Comparison of ENCODE assay signal across 8 mouse cellular contexts in the genomic region with DNA sequence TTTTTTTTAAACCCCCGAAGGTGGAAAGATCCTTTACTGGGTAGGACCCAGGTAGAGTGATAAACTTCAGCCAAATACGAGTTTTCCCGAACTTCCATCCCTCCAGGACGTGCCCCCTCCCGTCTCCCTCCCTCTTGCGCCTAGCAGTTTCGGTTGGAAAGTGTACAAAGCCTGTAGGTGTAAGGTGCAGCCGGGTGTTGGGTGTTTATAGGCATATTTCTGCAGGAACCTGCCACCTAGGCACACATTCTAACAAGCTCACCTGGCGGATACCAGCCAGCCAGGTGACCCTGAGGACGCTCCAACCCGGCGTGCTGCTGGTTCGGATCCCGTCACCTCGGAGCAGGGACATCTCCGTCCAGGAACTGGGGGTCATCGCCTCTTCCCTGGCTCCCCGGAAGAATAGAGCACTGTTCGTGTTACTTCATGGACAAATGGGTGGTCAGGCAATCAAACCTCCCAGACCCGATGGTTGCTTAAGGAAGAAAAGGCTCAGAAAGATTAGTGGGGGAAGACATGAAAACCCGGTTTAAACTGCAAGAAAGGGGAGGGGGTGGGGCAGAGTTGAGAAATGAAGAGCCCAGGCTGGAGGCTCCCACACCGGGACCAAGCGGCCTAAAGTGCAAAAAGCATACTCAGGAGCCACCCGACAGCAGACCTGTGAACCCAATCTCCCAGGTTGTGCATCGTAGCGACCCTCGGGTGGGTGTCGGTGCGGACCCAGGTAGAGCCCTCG. TPM values are rescaled to one million over a fixed set of nuclear protein-coding genes. Genes with fewer than 3 reads are reported as not detected.
A peak's percentile ranks its signal among the peaks of the same experiment; 100 is the strongest.
DNase-seq lines count a peak whose midpoint lies in the region; ATAC-seq and TF ChIP-seq lines count a peak whose summit lies in the region.

No protein-coding gene starts in this region.

- no peak overlapping the region for H3K9ac ChIP-seq in hindbrain, embryonic 11.5 days (ENCODE audit: low read depth, low read length)
- H3K9ac ChIP-seq in lung, embryonic 16.5 days (ENCODE audit: low read length), result peak overlapping the region; percentile 67

- peak overlapping the region; percentile 61 for H3K4me3 ChIP-seq in lung, adult 2 months (replicated peaks; ENCODE audit: extremely low read depth, low read depth, low read length)
- peak overlapping the region; percentile 66 for H3K4me3 ChIP-seq in brown adipose tissue, adult 24 weeks (ENCODE audit: insufficient read depth, low read depth, low read length)
- peak overlapping the region; percentile 28 for H3K4me3 ChIP-seq in hindbrain, embryonic 11.5 days (ENCODE audit: low read depth, low read length)
- peak overlapping the region; percentile 81 for H3K4me3 ChIP-seq in lung, embryonic 16.5 days (ENCODE audit: low read length)

- WGBS in lung, adult 2 months, result 3% methylated on average over 30 of the region's 30 CpGs
- under 1% methylated on average over 30 of the region's 30 CpGs for WGBS in hindbrain, embryonic 11.5 days
- under 1% methylated on average over 30 of the region's 30 CpGs for WGBS in lung, embryonic 16.5 days

- no peaks in the 10 kb centered on the region for H3K36me3 ChIP-seq in hindbrain, embryonic 11.5 days (ENCODE audit: control insufficient read depth, insufficient read depth, low read length)
- H3K36me3 ChIP-seq in lung, embryonic 16.5 days (ENCODE audit: control insufficient read depth, insufficient read depth, low read length), result no peaks in the 10 kb centered on the region

- no peak for TF ChIP-seq POLR2A in lung, adult 2 months (IDR thresholded peaks at IDR 0.05; ENCODE audit: borderline replicate concordance, extremely low read depth, low read depth, low read length)

- ATAC-seq in hindbrain, embryonic 11.5 days (ENCODE audit: low FRiP score), result no peak
- ATAC-seq in lung, embryonic 16.5 days (ENCODE audit: low read depth), result no peak

- peak; percentile 31 for DNase-seq in lung, adult 2 months
- no peak for DNase-seq in lung, adult 18-20 months
- DNase-seq in hindbrain, embryonic 11.5 days (ENCODE audit: low spot score), result peak; percentile 57
- no peak for DNase-seq in c-Kit-positive CD71-positive TER-119-positive erythroid progenitor cells, embryonic 14.5 days (ENCODE audit: low spot score)
- DNase-seq in left cerebral cortex, adult 18-20 months (ENCODE audit: low spot score in 2 of 2), result no peak
- DNase-seq in spleen, postnatal 36 days (ENCODE audit: low spot score in 2 of 2), result no peak

- peak overlapping the region; percentile 76 for H3K27ac ChIP-seq in brown adipose tissue, adult 24 weeks (replicated peaks; ENCODE audit: low read depth, low read length)
- no peak overlapping the region for H3K27ac ChIP-seq in hindbrain, embryonic 11.5 days (ENCODE audit: low read depth, low read length)
- H3K27ac ChIP-seq in lung, embryonic 16.5 days (ENCODE audit: low read length), result peak overlapping the region; percentile 93

- peaks cover 19% of the 10 kb centered on the region for H3K4me1 ChIP-seq in lung, adult 2 months (ENCODE audit: control insufficient read depth, insufficient read depth, low read length)
- peaks cover 2% of the 10 kb centered on the region; the same call in 1 of the 2 replicates for H3K4me1 ChIP-seq in brown adipose tissue, adult 24 weeks (ENCODE audit: control insufficient read depth, insufficient read depth, insufficient read length, low read length)
- H3K4me1 ChIP-seq in hindbrain, embryonic 11.5 days (replicated peaks; ENCODE audit: control insufficient read depth, insufficient read depth, low read length), result peaks cover 13% of the 10 kb centered on the region
- H3K4me1 ChIP-seq in lung, embryonic 16.5 days (replicated peaks; ENCODE audit: control insufficient read depth, insufficient read depth, low read length), result peaks cover 33% of the 10 kb centered on the region

- peaks cover 41% of the 10 kb centered on the region for H3K27me3 ChIP-seq in hindbrain, embryonic 11.5 days (ENCODE audit: control insufficient read depth, insufficient read depth, low read length)
- H3K27me3 ChIP-seq in lung, embryonic 16.5 days (ENCODE audit: control insufficient read depth, insufficient read depth, low read depth, low read length), result peaks cover 9% of the 10 kb centered on the region

- no peak for TF ChIP-seq CTCF in lung, adult 2 months (IDR thresholded peaks at IDR 0.05; ENCODE audit: insufficient read depth, low read length)

- H3K4me2 ChIP-seq in hindbrain, embryonic 11.5 days (replicated peaks; ENCODE audit: low read depth, low read length), result peak overlapping the region; percentile 90
- peak overlapping the region; percentile 61 for H3K4me2 ChIP-seq in lung, embryonic 16.5 days (ENCODE audit: low read depth, low read length)

- no peaks in the 10 kb centered on the region for H3K9me3 ChIP-seq in hindbrain, embryonic 11.5 days (ENCODE audit: control insufficient read depth, low read length)
- H3K9me3 ChIP-seq in lung, embryonic 16.5 days (ENCODE audit: control insufficient read depth, low read length), result no peaks in the 10 kb centered on the region

RNA-seq across cellular contexts. Expression of a gene that starts 2.1 kb away (rescaled TPM):
- 47.8 and 51.0 TPM in 2 replicates for polyA plus RNA-seq in lung, adult 2 months (2012; rRNA removed)
- polyA plus RNA-seq in brown adipose tissue, adult 24 weeks (2012; ENCODE audit: insufficient read depth, insufficient read length, missing spikeins), result 12.2 and 44.0 TPM in 2 replicates
- 1,153 and 1,300 TPM in 2 replicates for polyA plus RNA-seq in hindbrain, embryonic 11.5 days (2014; fragmentation: Nextera tagmentation; extraction: Ambion mirVana)
- 458 and 500 TPM in 2 replicates for polyA plus RNA-seq in lung, embryonic 16.5 days (2015; fragmentation: Nextera tagmentation; extraction: Ambion mirVana)
- total RNA-seq in left cerebral cortex, adult 18-20 months (2021), result 10 to 100 TPM; 79.9 to 83.3 TPM

RNA-seq across cellular contexts. Expression of a gene that starts 44.8 kb away (rescaled TPM):
- polyA plus RNA-seq in lung, adult 2 months (2012; rRNA removed), result 2.7 and 4.1 TPM in 2 replicates
- 12.9 and 14.6 TPM in 2 replicates for polyA plus RNA-seq in brown adipose tissue, adult 24 weeks (2012; ENCODE audit: insufficient read depth, insufficient read length, missing spikeins)
- polyA plus RNA-seq in hindbrain, embryonic 11.5 days (2014; fragmentation: Nextera tagmentation; extraction: Ambion mirVana), result 5.8 and 6.4 TPM in 2 replicates
- 2.5 and 2.8 TPM in 2 replicates for polyA plus RNA-seq in lung, embryonic 16.5 days (2015; fragmentation: Nextera tagmentation; extraction: Ambion mirVana)
- total RNA-seq in left cerebral cortex, adult 18-20 months (2021), result 10 to 100 TPM; 24.9 to 29.8 TPM

Comparison
In these comparisons a context has a peak if more than half of its experiments do, and no peak if none do; other contexts are left out.
1. DNase-seq: peak in lung, adult 2 months (single experiment) and hindbrain, embryonic 11.5 days (single experiment); none in lung, adult 18-20 months (0 of 2), c-Kit-positive CD71-positive TER-119-positive erythroid progenitor cells, embryonic 14.5 days (single experiment), left cerebral cortex, adult 18-20 months (0 of 2) and spleen, postnatal 36 days (0 of 2).
2. H3K4me3 ChIP-seq: peak in every context shown above with its lines; median percentile 81 in lung, embryonic 16.5 days; 66 in brown adipose tissue, adult 24 weeks; 61 in lung, adult 2 months; 28 in hindbrain, embryonic 11.5 days.